Mouse (Mus musculus) C2C12 (cell line): ENCODE results near the gene Olig1. TPM values are rescaled to one million over a fixed set of nuclear protein-coding genes. Genes with fewer than 3 reads are reported as not detected.

Experiments used
- H3K27me3 ChIP-seq: one replicate; pipeline ENCODE4 v1.6.1; 2011; ENCODE audit not compliant: control insufficient read depth, insufficient read depth, insufficient read length
- H3K36me3 ChIP-seq: one replicate; pipeline ENCODE4 v1.6.1; 2011; ENCODE audit not compliant: control insufficient read depth, insufficient read depth
- H3K4me3 ChIP-seq: one replicate; pipeline ENCODE4 v1.5.1; 2011; ENCODE audit warnings: mild to moderate bottlenecking, control low read depth; ENCODE audit not compliant: poor library complexity, insufficient read depth, severe bottlenecking
- H3K79me2 ChIP-seq: one replicate; pipeline ENCODE4 v1.6.1; 2011; ENCODE audit not compliant: control insufficient read depth, insufficient read depth
- H3K79me3 ChIP-seq: one replicate; pipeline ENCODE4 v1.6.1; 2011; ENCODE audit warnings: low read depth, control low read depth
- H3ac ChIP-seq: one replicate; pipeline ENCODE3; 2011; ENCODE audit warnings: low read depth; ENCODE audit not compliant: control insufficient read depth, insufficient read length
- CEBPB ChIP-seq: IDR thresholded peaks from one replicate; pipeline ENCODE4 v1.6.1; 2011; ENCODE audit warnings: low read depth, mild to moderate bottlenecking, control low read depth, moderate library complexity
- CTCF ChIP-seq: IDR thresholded peaks from one replicate; pipeline ENCODE4 v1.5.1; 2011; ENCODE audit not compliant: control insufficient read depth, insufficient read depth, insufficient read length
- FOSL1 ChIP-seq: IDR thresholded peaks from one replicate; pipeline ENCODE4 v1.8.0; 2011; ENCODE audit warnings: mild to moderate bottlenecking, low read length; ENCODE audit not compliant: poor library complexity, insufficient read depth, severe bottlenecking
- MAX ChIP-seq: IDR thresholded peaks from one replicate; pipeline ENCODE4 v1.6.1; 2011; ENCODE audit warnings: mild to moderate bottlenecking, control low read depth
- MYOD1 ChIP-seq: IDR thresholded peaks from one replicate; pipeline ENCODE4 v1.6.1; 2011; ENCODE audit warnings: low read depth; ENCODE audit not compliant: control insufficient read depth, insufficient read length
- MYOG ChIP-seq: IDR thresholded peaks from one replicate; pipeline ENCODE4 v1.6.1; 2011; ENCODE audit not compliant: control insufficient read depth, insufficient read length; ENCODE audit errors: extremely low read depth
- USF1 ChIP-seq: IDR thresholded peaks from one replicate; pipeline ENCODE4 v1.6.1; 2011; ENCODE audit warnings: low read depth, mild to moderate bottlenecking, control low read depth, moderate library complexity
- polyA plus RNA-seq: library from polyadenylated mRNA; unstranded; fragments of >200 nt; fragmentation: generic; extraction: Trizol; gene quantifications from one replicate; pipeline ENCODE4 v1.2.1, GENCODE M21; 2012; ENCODE audit warnings: missing spikeins

Gene Olig1
- polyA plus RNA-seq, 1 experiment = not detected

- no peak for TF ChIP-seq FOSL1
- no peak for TF ChIP-seq MAX
- no peak for TF ChIP-seq USF1
- no peak for TF ChIP-seq CEBPB
- TF ChIP-seq MYOG = no peak
- Histone ChIP-seq H3ac (no peak overlapping the region), H3K79me2 (no peaks in the 10 kb centered on the region), H3K79me3 (no peaks in the 10 kb centered on the region), H3K27me3 (peaks cover 65% of the 10 kb centered on the region), H3K36me3 (no peaks in the 10 kb centered on the region), H3K4me3 (no peak overlapping the region)
Measured at GRCm38 (mm10) chr16:91292080-91292479, 22.5 kb downstream of the Olig1 start.

GRCm38 (mm10) chr16:91292719-91293333 lies 23.3 kb downstream of the Olig1 start:
- Histone ChIP-seq H3K79me2 (no peaks in the 10 kb centered on the region), H3K27me3 (peaks cover 69% of the 10 kb centered on the region), H3K36me3 (no peaks in the 10 kb centered on the region), H3ac (no peak overlapping the region), H3K4me3 (no peak overlapping the region), H3K79me3 (no peaks in the 10 kb centered on the region)
- TF ChIP-seq FOSL1 = no peak
- TF ChIP-seq USF1 = no peak
- no peak for TF ChIP-seq MYOG
- TF ChIP-seq CTCF = no peak
- TF ChIP-seq MAX = no peak

- Histone ChIP-seq H3K27me3 (peaks cover 48% of the 10 kb centered on the region), H3ac (no peak overlapping the region), H3K79me3 (no peaks in the 10 kb centered on the region)
Measured at GRCm38 (mm10) chr16:91297726-91298125, 28.2 kb downstream of the Olig1 start.

GRCm38 (mm10) chr16:91299412-91299811 lies 29.8 kb downstream of the Olig1 start:
- H3K4me3 ChIP-seq = no peak overlapping the region
- H3K79me3 ChIP-seq = no peaks in the 10 kb centered on the region
- no peaks in the 10 kb centered on the region for H3K79me2 ChIP-seq
- peaks cover 57% of the 10 kb centered on the region for H3K27me3 ChIP-seq
- TF ChIP-seq MYOD1 = no peak
- TF ChIP-seq CEBPB = no peak
- no peak overlapping the region for H3ac ChIP-seq
- no peaks in the 10 kb centered on the region for H3K36me3 ChIP-seq

More at GRCm38 (mm10) chr16:91297726-91298125, 28.2 kb downstream of the Olig1 start:
- no peaks in the 10 kb centered on the region for H3K36me3 ChIP-seq
- no peak for TF ChIP-seq CEBPB
- TF ChIP-seq USF1 = no peak
- no peak for TF ChIP-seq CTCF
- TF ChIP-seq MYOG = no peak
- no peaks in the 10 kb centered on the region for H3K79me2 ChIP-seq
- no peak overlapping the region for H3K4me3 ChIP-seq

GRCm38 (mm10) chr16:91300641-91301441 lies 31.3 kb downstream of the Olig1 start:
- H3ac ChIP-seq = no peak overlapping the region
- H3K27me3 ChIP-seq = peaks cover 59% of the 10 kb centered on the region
- H3K79me2 ChIP-seq = no peaks in the 10 kb centered on the region
- H3K79me3 ChIP-seq = no peaks in the 10 kb centered on the region
- H3K4me3 ChIP-seq = no peak overlapping the region
- H3K36me3 ChIP-seq = no peaks in the 10 kb centered on the region
- TF ChIP-seq MYOG (no peak), MYOD1 (no peak), CEBPB (no peak), USF1 (no peak), MAX (no peak)

- H3K79me2 ChIP-seq = no peaks in the 10 kb centered on the region
- H3K79me3 ChIP-seq = no peaks in the 10 kb centered on the region
- H3K27me3 ChIP-seq = peaks cover 57% of the 10 kb centered on the region
- TF ChIP-seq MYOG (no peak), MYOD1 (no peak), MAX (no peak), FOSL1 (no peak), USF1 (no peak), CTCF (no peak), CEBPB (no peak)
- H3K4me3 ChIP-seq = no peak overlapping the region
- H3K36me3 ChIP-seq = no peaks in the 10 kb centered on the region
- H3ac ChIP-seq = no peak overlapping the region
Measured at GRCm38 (mm10) chr16:91301454-91301853, 31.9 kb downstream of the Olig1 start.
